Mouse (Mus musculus) small intestine, adult 2 months (tissue): ENCODE data around the gene Sycn.

Experiments used
- CTCF ChIP-seq: fragments of 200-500 bp; IDR thresholded peaks from 2 replicates; pipeline ENCODE4 v1.5.1; 2012; ENCODE audit warnings: low read depth, mild to moderate bottlenecking, control low read depth, inconsistent platforms, low read length, moderate library complexity, mixed read lengths; ENCODE audit not compliant: insufficient replicate concordance, insufficient read length; ENCODE audit errors: extremely low read depth
- POLR2A ChIP-seq: fragments of 200-500 bp; IDR thresholded peaks from 2 replicates; pipeline ENCODE4 v1.6.1; 2012; ENCODE audit warnings: low read depth, mild to moderate bottlenecking, control low read depth, inconsistent platforms, low read length, moderate library complexity

DNA sequence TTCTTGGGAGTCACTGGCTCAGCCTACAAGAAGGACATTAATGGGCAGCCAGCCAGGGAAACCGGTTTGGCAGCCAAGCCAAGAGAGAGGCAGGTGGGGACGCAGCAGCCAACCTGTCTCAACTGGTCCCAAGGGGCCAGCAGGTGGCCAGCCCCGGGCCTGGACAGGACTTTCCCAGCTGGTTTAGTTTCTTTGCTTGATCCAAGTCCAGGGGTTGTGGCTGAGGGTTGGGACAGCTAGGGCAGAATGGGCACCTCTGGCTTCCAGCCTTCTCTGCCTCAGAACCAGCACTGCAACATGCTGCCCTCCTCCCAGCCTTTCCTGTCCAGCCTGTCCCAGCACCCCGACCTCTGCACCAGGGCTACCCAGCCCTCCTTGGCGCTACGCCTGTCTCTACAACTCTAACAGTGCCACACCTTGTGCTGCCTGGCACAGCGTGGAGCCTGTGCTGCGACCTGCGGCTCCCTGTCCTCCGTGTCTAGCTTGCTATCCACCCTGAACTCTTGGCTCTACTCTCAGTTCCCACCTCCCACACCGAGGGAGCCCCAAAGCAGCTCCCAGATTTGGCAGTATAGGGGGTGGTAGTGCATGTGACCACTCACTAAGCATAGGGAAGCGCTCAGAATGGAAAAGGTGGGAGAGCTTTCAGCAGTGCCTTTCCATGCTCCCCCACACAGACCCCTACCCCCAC, 29.8 kb downstream of the Sycn start:
- TF ChIP-seq POLR2A = no peak
- no peak for TF ChIP-seq CTCF
